Mouse (Mus musculus) lung, postnatal 25 days (tissue): ENCODE data around the gene Zcrb1.
A peak's percentile ranks its signal among the peaks of the same experiment; 100 is the strongest.

Source experiments
- DNase-seq: peaks from one replicate; pipeline ENCODE4 v3.0.0; 2022; ENCODE audit warnings: low spot score

Gene Zcrb1

GRCm38 (mm10) chr15:93371838-93372237, 26.3 kb downstream of the Zcrb1 start:
- DNase-seq = no peak

- no peak for DNase-seq
Observed at GRCm38 (mm10) chr15:93368558-93368957, 29.6 kb downstream of the Zcrb1 start.

- DNase-seq = no peak
Observed at GRCm38 (mm10) chr15:93365561-93365960, 32.6 kb downstream of the Zcrb1 start.

DNA sequence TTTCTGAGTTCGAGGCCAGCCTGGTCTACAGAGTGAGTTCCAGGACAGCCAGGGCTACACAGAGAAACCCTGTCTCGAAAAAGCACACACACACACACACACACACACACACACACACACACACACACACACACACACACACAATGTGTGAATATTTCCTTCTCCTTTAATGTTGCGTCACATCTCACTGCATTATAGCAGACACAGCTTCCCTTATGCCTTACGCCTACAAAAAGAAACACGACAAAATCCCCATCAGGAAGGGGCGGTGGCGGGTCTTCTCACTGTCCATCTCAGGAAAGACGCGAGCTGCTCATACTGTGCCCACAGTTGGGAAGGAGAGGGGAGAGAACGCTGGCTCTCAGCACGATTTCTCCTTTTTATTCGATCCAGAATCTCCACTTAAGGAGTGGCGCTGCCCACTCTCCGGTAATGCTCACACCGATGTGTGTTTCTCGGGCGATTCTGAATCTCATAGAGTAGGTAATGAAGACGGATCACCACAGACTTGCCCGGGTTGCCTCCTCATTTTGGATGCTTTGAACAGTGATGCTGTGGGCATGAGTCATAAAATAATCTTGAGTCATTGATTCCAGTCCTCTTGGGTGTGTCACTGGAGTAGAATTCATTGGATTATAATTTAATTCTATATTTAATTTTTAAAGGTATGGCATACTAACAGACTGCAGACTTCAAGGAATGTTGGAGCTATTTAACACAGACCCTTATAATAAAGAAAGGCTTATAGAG, 39.6 kb downstream of the Zcrb1 start:
- DNase-seq = no peak

GRCm38 (mm10) chr15:93340630-93341379, 57.3 kb downstream of the Zcrb1 start:
- peak; percentile 24 for DNase-seq

- DNase-seq = peak; percentile 89
Observed at GRCm38 (mm10) chr15:93336925-93337761, 61.0 kb downstream of the Zcrb1 start, which contains the start of gene Yaf2. Gene Yaf2, minus strand, starts transcription at chr15:93336935.

DNA sequence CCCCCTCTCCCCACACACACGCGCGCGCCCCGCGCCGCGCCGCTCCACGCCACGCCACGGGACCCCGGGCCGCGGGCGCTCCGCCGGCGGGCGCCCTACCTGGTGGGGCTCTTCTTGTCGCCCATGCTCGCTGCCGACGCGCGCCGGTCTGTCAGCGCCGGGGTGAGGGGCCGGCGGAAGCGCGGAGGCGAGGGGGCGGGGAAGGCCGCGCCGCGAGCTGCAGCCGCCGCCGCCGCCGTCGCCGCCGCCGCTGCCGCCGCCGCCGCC, 61.5 kb downstream of the Zcrb1 start:
- no peak for DNase-seq
